Mouse (Mus musculus): ENCODE measurements around the gene Hnmt.

DNA sequence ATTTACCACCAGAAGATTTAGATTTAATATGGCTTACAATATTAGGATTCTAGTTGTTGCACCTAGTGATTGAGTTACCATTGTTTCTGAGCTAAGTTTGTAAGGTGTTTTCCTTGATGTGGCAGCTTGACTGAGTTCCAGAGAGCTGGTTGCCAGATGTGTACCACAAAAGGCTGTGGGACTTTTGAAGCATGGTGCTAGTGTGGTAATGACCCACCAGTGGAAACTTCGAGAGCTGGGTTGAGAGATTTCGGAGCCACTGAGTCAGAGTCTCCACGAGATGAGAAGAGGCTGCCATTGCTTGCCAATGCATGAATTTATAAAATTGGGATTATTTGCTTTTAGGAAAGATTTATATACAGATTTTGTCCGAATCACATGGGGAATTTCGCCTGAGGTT, 34.2 kb downstream of the Hnmt start:
- TF ChIP-seq POLR2A (IDR thresholded peaks at IDR 0.05; ENCODE audit: borderline replicate concordance, extremely low read depth, insufficient read depth, insufficient read length, poor library complexity, severe bottlenecking) (no peak), CTCF (IDR thresholded peaks at IDR 0.05; ENCODE audit: borderline replicate concordance, extremely low read depth, insufficient read depth, insufficient read length) (no peak)

All from brain, embryonic 14.5 days (tissue).